Mouse (Mus musculus): ENCODE results near the gene Usp32.

Usp32 gene

DNA sequence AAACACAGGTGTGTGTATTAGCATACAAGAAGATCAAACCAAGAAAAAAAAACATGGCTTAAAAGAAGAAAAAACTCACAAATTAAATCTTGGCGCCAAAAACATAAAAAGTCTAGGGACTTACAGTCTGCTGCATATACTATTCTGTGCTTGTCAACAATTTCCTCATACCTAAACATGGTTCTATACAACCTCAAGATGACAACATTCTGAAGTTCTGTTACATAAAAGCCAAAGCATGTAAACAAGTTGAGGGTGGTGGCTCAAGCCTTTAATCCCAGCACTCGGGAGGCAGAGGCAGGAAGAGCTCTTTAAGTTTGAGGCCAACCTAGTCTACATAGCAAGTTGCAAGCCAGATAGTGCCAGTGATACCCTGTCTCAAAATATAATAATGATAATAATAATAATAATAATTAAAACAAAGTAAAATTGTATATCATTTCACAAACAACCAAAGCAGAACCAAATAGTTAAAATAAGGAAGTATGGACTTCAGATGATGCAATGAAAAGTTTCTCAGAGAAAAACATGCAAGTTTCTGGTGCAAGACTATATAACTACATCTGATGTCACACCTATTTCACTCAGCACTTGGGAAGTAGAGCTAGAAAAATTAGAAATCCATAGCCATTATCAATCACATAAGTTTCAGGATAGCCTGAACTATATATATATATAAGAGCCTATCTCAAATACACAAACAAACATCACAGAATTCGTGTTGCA lies 16.5 kb downstream of the Usp32 start:
- no peak for DNase-seq

GRCm38 (mm10) chr11:85122073-85122472 lies 17.9 kb downstream of the Usp32 start:
- DNase-seq, result no peak

- no peak for DNase-seq
Observed at GRCm38 (mm10) chr11:85117160-85117559, 22.8 kb downstream of the Usp32 start.

GRCm38 (mm10) chr11:85116084-85116844 lies 23.7 kb downstream of the Usp32 start:
- no peak for DNase-seq

- no peak for DNase-seq
Observed at GRCm38 (mm10) chr11:85109957-85110356, 30.0 kb downstream of the Usp32 start.

- no peak for DNase-seq
Observed at GRCm38 (mm10) chr11:85107217-85107616, 32.7 kb downstream of the Usp32 start.

GRCm38 (mm10) chr11:85105836-85106235 lies 34.1 kb downstream of the Usp32 start:
- DNase-seq, result no peak

GRCm38 (mm10) chr11:85103763-85104162 lies 36.2 kb downstream of the Usp32 start:
- DNase-seq, result no peak

- no peak for DNase-seq
Observed at GRCm38 (mm10) chr11:85095116-85095515, 44.8 kb downstream of the Usp32 start.

GRCm38 (mm10) chr11:85086253-85086652 lies 53.7 kb downstream of the Usp32 start:
- DNase-seq, result no peak

- no peak for DNase-seq
Observed at GRCm38 (mm10) chr11:85067871-85068270, 72.1 kb downstream of the Usp32 start.

GRCm38 (mm10) chr11:85058562-85058961 lies 81.4 kb downstream of the Usp32 start:
- DNase-seq, result no peak

DNA sequence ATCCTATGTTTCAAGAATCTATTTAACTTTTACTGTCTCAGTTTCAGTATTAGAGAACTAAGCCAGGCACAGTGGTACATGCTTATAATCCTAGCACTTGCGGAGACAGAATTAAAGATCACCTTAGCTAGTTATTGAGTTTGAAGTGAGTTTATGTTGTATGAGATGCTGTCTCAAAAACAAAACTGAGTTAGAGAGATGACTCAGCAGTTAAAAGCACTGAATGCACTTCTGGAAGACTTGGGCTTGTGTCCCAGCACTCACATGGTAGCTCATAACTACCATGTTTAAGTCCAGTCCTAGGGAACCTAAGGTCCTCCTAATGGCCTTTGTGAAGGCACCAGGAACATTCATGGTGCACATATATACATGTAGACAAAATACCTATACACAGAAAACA lies 82.4 kb downstream of the Usp32 start:
- no peak for DNase-seq

DNA sequence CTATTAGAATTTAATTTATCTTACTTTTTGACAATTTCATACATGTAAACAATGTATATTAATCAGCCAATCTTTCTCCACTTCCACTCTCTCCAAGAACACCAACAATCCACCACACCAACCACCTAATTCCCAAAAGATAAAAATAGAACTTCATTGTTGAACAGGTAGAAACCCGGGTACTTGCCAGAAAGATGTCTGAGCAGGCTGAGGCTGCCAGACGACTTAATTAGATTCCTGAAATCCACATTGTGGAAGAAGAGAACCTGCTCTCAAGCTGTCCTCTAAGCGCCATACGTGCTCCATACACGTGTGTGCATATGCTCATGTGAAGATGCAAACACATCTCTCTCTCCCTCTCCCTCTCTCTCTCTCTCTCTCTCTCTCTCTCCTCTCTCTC lies 83.1 kb downstream of the Usp32 start:
- DNase-seq, result peak; percentile 15

DNA sequence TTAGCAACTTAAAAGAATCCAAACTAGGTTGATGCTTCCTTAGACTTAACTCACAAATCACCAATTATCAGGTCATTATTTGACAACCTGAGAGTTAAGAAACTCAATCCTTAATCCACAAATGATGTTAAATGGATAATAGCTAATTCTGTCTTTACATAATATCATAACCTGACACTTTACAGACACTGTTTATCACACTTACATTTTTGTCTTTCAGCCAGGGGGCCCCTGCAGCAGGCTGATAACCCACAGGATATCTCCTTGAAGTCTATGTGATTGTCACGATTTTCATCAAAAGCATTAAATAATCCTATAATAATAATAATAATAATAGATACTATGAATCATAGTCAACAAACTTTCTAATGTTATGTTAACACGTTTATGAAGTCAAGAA lies 84.4 kb downstream of the Usp32 start:
- no peak for DNase-seq

DNA sequence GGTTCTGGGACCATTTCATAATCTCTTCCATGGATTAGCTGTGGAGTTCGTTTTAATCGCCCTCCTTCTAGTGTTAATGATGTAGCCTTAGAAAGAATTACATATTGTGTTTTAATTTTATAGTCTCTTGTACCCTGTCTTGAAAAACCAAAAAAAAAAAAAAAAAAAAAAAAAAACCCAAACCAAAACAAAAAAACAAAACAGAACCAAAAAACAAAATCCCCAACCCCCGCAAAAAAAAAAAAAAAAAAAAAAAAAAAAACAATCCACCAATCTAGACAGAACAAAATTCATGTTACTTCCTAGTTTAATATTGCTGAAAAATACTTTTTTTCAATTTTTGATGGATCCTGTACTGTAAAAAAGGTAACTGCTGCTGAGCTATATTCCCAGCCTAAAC lies 100.7 kb downstream of the Usp32 start:
- DNase-seq, result no peak

DNA sequence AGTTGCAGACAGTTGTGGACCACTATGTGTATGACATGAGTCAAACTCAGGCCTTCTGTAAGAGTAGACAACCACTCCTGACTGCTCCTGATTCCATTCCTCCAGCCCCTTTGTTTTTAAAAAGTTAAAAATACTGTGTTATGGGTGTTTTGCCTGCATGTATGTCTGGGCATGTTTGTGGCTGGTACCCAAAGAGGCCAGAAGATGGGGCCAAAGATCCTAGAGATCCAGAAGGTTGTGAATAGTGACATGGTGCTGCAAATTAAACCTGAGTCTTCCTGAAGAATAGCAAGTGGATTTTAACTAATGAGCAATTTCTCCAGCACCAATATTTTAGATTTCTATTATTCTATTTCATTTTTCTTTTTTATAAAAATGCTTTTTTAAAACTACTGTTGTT lies 126.8 kb downstream of the Usp32 start:
- no peak for DNase-seq

- DNase-seq, result no peak
Observed at GRCm38 (mm10) chr11:85003566-85003965, 136.4 kb downstream of the Usp32 start.

- no peak for DNase-seq
Observed at GRCm38 (mm10) chr11:84995241-84995640, 144.7 kb downstream of the Usp32 start.

GRCm38 (mm10) chr11:84992996-84993395 lies 147.0 kb downstream of the Usp32 start:
- DNase-seq, result no peak

DNA sequence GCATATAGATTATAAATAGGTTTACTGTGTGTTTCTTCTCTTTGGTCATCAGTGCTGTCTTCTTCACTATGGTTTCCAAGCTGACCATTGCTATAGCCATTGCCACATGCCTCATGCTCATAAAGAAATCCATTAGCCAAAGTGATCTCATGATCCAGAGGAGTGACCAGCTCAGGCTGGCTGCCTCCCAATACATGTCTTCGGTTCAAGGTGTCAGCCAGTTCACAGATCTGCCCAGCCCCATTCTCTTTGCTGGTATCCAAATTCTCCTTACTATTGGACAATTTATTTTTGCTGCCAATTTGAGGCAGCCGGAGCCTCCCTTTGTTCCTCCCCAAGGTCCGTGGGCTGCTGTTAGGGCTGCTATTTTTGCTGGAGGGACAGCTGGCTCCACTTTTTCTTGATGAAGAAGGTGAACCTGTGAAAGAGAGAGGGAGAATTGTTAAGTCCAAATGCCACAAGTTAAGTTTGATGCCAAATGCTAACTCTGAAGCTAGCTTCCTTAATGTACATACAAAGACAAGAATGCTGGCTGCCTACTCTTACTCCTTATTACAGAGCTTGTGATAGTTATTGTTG lies 151.5 kb downstream of the Usp32 start:
- no peak for DNase-seq

GRCm38 (mm10) chr11:84985421-84985820 lies 154.5 kb downstream of the Usp32 start:
- no peak for DNase-seq

GRCm38 (mm10) chr11:84980697-84981096 lies 159.3 kb downstream of the Usp32 start:
- no peak for DNase-seq

GRCm38 (mm10) chr11:84979351-84979750 lies 160.6 kb downstream of the Usp32 start:
- no peak for DNase-seq
